Mouse (Mus musculus): ENCODE measurements at regions not wholly inside any gene's neighbourhood (a gene's known extent, or its start where the extent isn't known, plus 50 kb on each side); places are given as distances from the start of the nearest gene placed in this dataset.

GRCm38 (mm10) chr4:40593806-40594205 lies 109.2 kb downstream of the Aptx start:
- dilution Hi-C loops (cut with MboI; ENCODE audit: extremely low pct_ligation_motif_present, extremely low pct_unique_long_range_greater_than_20kb, low sequenced_read_pairs), result no loop called here
- no peak overlapping the region for H3K9ac ChIP-seq (ENCODE audit: insufficient read depth, low read depth)

GRCm38 (mm10) chr4:40625024-40625423 lies 78.0 kb downstream of the Aptx start:
- H3K4me1 ChIP-seq (ENCODE audit: control insufficient read depth in 1 of 2, insufficient read depth in 2 of 2), result no peaks in the 10 kb centered on the region
- H3K27me3 ChIP-seq (replicated peaks), result no peaks in the 10 kb centered on the region
- no peak overlapping the region for H3K9ac ChIP-seq (ENCODE audit: insufficient read depth, low read depth)
- dilution Hi-C loops (cut with MboI; ENCODE audit: extremely low pct_ligation_motif_present, extremely low pct_unique_long_range_greater_than_20kb, low sequenced_read_pairs), result no loop called here
- H3K79me2 ChIP-seq (replicated peaks; ENCODE audit: control insufficient read depth, extremely low read depth, insufficient read depth, poor library complexity, severe bottlenecking), result no peaks in the 10 kb centered on the region
- H3K4me3 ChIP-seq (replicated peaks in 1 of 3; ENCODE audit: low read depth in 2 of 3, low read length in 2 of 3, poor library complexity in 1 of 3), result no peak overlapping the region
- no peak for TF ChIP-seq IRF4 (IDR thresholded peaks at IDR 0.05; ENCODE audit: low read depth, low read length)
- TF ChIP-seq ELF1 (IDR thresholded peaks at IDR 0.05; ENCODE audit: low read depth, low read length), result no peak
- TF ChIP-seq ZNF384 (IDR thresholded peaks at IDR 0.05; ENCODE audit: low read depth, low read length), result no peak
- no peak for TF ChIP-seq KAT2A (IDR thresholded peaks at IDR 0.05; ENCODE audit: insufficient replicate concordance, low read length)
- no peak for TF ChIP-seq BHLHE40 (IDR thresholded peaks at IDR 0.05; ENCODE audit: low read depth, low read length)
- no peak for TF ChIP-seq ZMIZ1 (IDR thresholded peaks at IDR 0.05; ENCODE audit: low read depth, low read length)
- TF ChIP-seq RAD21 (IDR thresholded peaks at IDR 0.05; ENCODE audit: low read depth, low read length), result no peak
- TF ChIP-seq CTCF (conservative IDR thresholded peaks at IDR 0.05 in 1 of 2, IDR thresholded peaks at IDR 0.05 in 1 of 2; ENCODE audit: low read depth in 2 of 2, low read length in 2 of 2), result no peak
- no peak for TF ChIP-seq MAZ (IDR thresholded peaks at IDR 0.05; ENCODE audit: low read depth, low read length)
- no peak for TF ChIP-seq ETS1 (conservative IDR thresholded peaks at IDR 0.05; ENCODE audit: low read depth, low read length)
- TF ChIP-seq MAFK (IDR thresholded peaks at IDR 0.05; ENCODE audit: insufficient replicate concordance, low read length), result no peak
- no peak for TF ChIP-seq HCFC1 (IDR thresholded peaks at IDR 0.05; ENCODE audit: low read depth, low read length)
- no peak for TF ChIP-seq NELFE (IDR thresholded peaks at IDR 0.05; ENCODE audit: low read depth, low read length)
- TF ChIP-seq PAX5 (IDR thresholded peaks at IDR 0.05; ENCODE audit: low read length), result no peak
- no peak for TF ChIP-seq USF1 (IDR thresholded peaks at IDR 0.05; ENCODE audit: low read depth, low read length)
- TF ChIP-seq JUND (conservative IDR thresholded peaks at IDR 0.05; ENCODE audit: low read depth, low read length), result no peak
- no peak for TF ChIP-seq TBP (conservative IDR thresholded peaks at IDR 0.05; ENCODE audit: low read depth, low read length)
- no peak for TF ChIP-seq JUN (IDR thresholded peaks at IDR 0.05; ENCODE audit: insufficient read depth, low read depth, low read length)
- DNase-seq (ENCODE audit: extremely low read depth), result no peak
- no peaks in the 10 kb centered on the region for H3K9me3 ChIP-seq (replicated peaks; ENCODE audit: low read length)
- no peak overlapping the region for H3K4me2 ChIP-seq (ENCODE audit: insufficient read depth, low read depth, poor library complexity, severe bottlenecking)
- in situ Hi-C loops (cut with MboI; ENCODE audit: low pct_ligation_motif_present, low pct_unique_long_range_greater_than_20kb, low sequenced_read_pairs), result no loop called here
- no peak overlapping the region for H3K27ac ChIP-seq (ENCODE audit: insufficient read depth, low read depth)
- H3K36me3 ChIP-seq (replicated peaks in 1 of 2; ENCODE audit: control insufficient read depth in 1 of 2, insufficient read depth in 1 of 2, low read length in 1 of 2), result no peaks in the 10 kb centered on the region

More at GRCm38 (mm10) chr4:40593806-40594205, 109.2 kb downstream of the Aptx start:
- Histone ChIP-seq H3K36me3 (replicated peaks in 1 of 2; ENCODE audit: control insufficient read depth in 1 of 2, insufficient read depth in 1 of 2, low read length in 1 of 2) (no peaks in the 10 kb centered on the region), H3K4me1 (ENCODE audit: control insufficient read depth in 1 of 2, insufficient read depth in 2 of 2) (no peaks in the 10 kb centered on the region), H3K27ac (ENCODE audit: insufficient read depth, low read depth) (no peak overlapping the region), H3K9me3 (replicated peaks; ENCODE audit: low read length) (no peaks in the 10 kb centered on the region), H3K4me2 (ENCODE audit: insufficient read depth, low read depth, poor library complexity, severe bottlenecking) (no peak overlapping the region), H3K4me3 (replicated peaks in 1 of 3; ENCODE audit: low read depth in 2 of 3, low read length in 2 of 3, poor library complexity in 1 of 3) (no peak overlapping the region), H3K79me2 (replicated peaks; ENCODE audit: control insufficient read depth, extremely low read depth, insufficient read depth, poor library complexity, severe bottlenecking) (no peaks in the 10 kb centered on the region), H3K27me3 (replicated peaks) (no peaks in the 10 kb centered on the region)
- in situ Hi-C loops (cut with MboI; ENCODE audit: low pct_ligation_motif_present, low pct_unique_long_range_greater_than_20kb, low sequenced_read_pairs), result no loop called here
- DNase-seq (ENCODE audit: extremely low read depth), result no peak
- TF ChIP-seq ETS1 (conservative IDR thresholded peaks at IDR 0.05; ENCODE audit: low read depth, low read length) (no peak), ZMIZ1 (IDR thresholded peaks at IDR 0.05; ENCODE audit: low read depth, low read length) (no peak), TBP (conservative IDR thresholded peaks at IDR 0.05; ENCODE audit: low read depth, low read length) (no peak), NRF1 (IDR thresholded peaks at IDR 0.05; ENCODE audit: low read depth, low read length) (no peak), SMC3 (IDR thresholded peaks at IDR 0.05; ENCODE audit: low read depth, low read length) (no peak)
